ENCODE assay signal across 11 mouse cellular contexts in the genomic region with DNA sequence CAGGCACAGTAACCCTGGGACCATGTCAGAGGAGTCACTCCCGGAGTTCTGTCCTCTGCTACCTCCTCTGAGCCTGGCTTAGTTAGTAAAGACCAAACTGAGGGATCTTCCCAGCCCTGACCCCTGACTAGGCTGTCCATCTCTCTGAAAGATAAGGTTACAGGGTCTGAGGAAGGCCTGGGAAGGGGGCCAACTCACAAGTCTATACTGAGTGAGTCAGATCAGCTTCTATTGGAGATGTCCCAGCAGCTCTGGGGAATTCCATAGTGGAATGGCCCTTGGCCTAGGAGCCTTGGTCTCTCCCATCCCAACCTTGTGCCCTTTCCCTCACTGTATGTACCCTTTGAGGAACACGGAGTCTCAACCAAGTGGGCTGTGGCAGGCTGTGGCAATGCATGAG.
DNase-seq lines count a peak whose midpoint lies in the region; ATAC-seq and TF ChIP-seq lines count a peak whose summit lies in the region.
"Had no signal": no experiment of that assay in that cellular context is flagged by ENCODE, and none has a peak within 500 bp of the region (broad histone marks: within the 10 kb centered on the region; RNA-seq: fewer than 3 reads in every experiment).

No protein-coding gene starts in this region.

- no peak for TF ChIP-seq POLR2A in lung, adult 2 months (IDR thresholded peaks at IDR 0.05; ENCODE audit: borderline replicate concordance, extremely low read depth, low read depth, low read length)

- DNase-seq in gastrocnemius, adult 2 months: peak; percentile 40
- DNase-seq in gastrocnemius, postnatal 10 days: no peak
- DNase-seq in lung, embryonic 14.5 days: peak; percentile 25
- DNase-seq in lung, adult 2 months: no peak
- no peak for DNase-seq in embryonic facial prominence, embryonic 10.5 days (ENCODE audit: low spot score)
- no peak for DNase-seq in frontal cortex, postnatal 10 days (ENCODE audit: low spot score in 2 of 2)
- no peak for DNase-seq in stomach, postnatal 0 days (ENCODE audit: low spot score)

- H3K27me3 ChIP-seq in lung, embryonic 14.5 days (ENCODE audit: insufficient read depth, low read length): no peaks in the 10 kb centered on the region
- no peaks in the 10 kb centered on the region for H3K27me3 ChIP-seq in embryonic facial prominence, embryonic 10.5 days (replicated peaks; ENCODE audit: low read depth, poor library complexity, severe bottlenecking)
- H3K27me3 ChIP-seq in midbrain, embryonic 16.5 days (ENCODE audit: control insufficient read depth, insufficient read depth, low read depth, low read length): no peaks in the 10 kb centered on the region
- H3K27me3 ChIP-seq in stomach, postnatal 0 days (ENCODE audit: control insufficient read depth, insufficient read depth, low read length): no peaks in the 10 kb centered on the region
- H3K27me3 ChIP-seq: intestine, embryonic 15.5 days; liver, embryonic 12.5 days had no signal

- H3K4me1 ChIP-seq in lung, embryonic 14.5 days (ENCODE audit: insufficient read depth): peaks cover 5% of the 10 kb centered on the region; the same call in 1 of the 2 replicates
- 0 out of 2 replicates have a peak, but pooled peaks cover 2% of the 10 kb centered on the region for H3K4me1 ChIP-seq in lung, adult 2 months (ENCODE audit: control insufficient read depth, insufficient read depth, low read length)
- H3K4me1 ChIP-seq in embryonic facial prominence, embryonic 10.5 days: peaks cover 20% of the 10 kb centered on the region
- peaks cover 25% of the 10 kb centered on the region for H3K4me1 ChIP-seq in midbrain, embryonic 16.5 days (ENCODE audit: control insufficient read depth, insufficient read depth, low read length)
- no peaks in the 10 kb centered on the region for H3K4me1 ChIP-seq in stomach, postnatal 0 days (replicated peaks; ENCODE audit: control insufficient read depth, insufficient read depth)
- H3K4me1 ChIP-seq: liver, embryonic 12.5 days; megakaryocyte, embryonic 14.5 days had no signal

- no peak overlapping the region for H3K9ac ChIP-seq in lung, embryonic 14.5 days
- H3K9ac ChIP-seq in midbrain, embryonic 16.5 days (ENCODE audit: low read depth, low read length): no peak overlapping the region
- H3K9ac ChIP-seq in stomach, postnatal 0 days (ENCODE audit: low read length): no peak overlapping the region
- H3K9ac ChIP-seq: intestine, embryonic 15.5 days; liver, embryonic 12.5 days had no signal

- no peak overlapping the region for H3K4me3 ChIP-seq in gastrocnemius, adult 2 months
- no peak overlapping the region for H3K4me3 ChIP-seq in lung, embryonic 14.5 days (ENCODE audit: low read depth, low read length)
- no peak overlapping the region for H3K4me3 ChIP-seq in lung, adult 2 months (replicated peaks; ENCODE audit: extremely low read depth, low read depth, low read length)
- no peak overlapping the region for H3K4me3 ChIP-seq in embryonic facial prominence, embryonic 10.5 days
- H3K4me3 ChIP-seq in midbrain, embryonic 16.5 days (ENCODE audit: low read depth, low read length): no peak overlapping the region
- no peak overlapping the region for H3K4me3 ChIP-seq in stomach, postnatal 0 days (ENCODE audit: low read depth, low read length)
- H3K4me3 ChIP-seq: intestine, embryonic 15.5 days; liver, embryonic 12.5 days; megakaryocyte, embryonic 14.5 days had no signal

- peaks cover under 1% of the 10 kb centered on the region; the same call in 1 of the 2 replicates for H3K9me3 ChIP-seq in lung, embryonic 14.5 days (ENCODE audit: low read depth, low read length)
- no peaks in the 10 kb centered on the region for H3K9me3 ChIP-seq in embryonic facial prominence, embryonic 10.5 days
- H3K9me3 ChIP-seq in midbrain, embryonic 16.5 days (replicated peaks; ENCODE audit: control insufficient read depth, low read length, poor library complexity, severe bottlenecking): no peaks in the 10 kb centered on the region
- H3K9me3 ChIP-seq in stomach, postnatal 0 days (ENCODE audit: control insufficient read depth, low read length): no peaks in the 10 kb centered on the region
- H3K9me3 ChIP-seq: intestine, embryonic 15.5 days; liver, embryonic 12.5 days had no signal

- TF ChIP-seq EP300 in stomach, postnatal 0 days (optimal IDR thresholded peaks at IDR 0.05): no peak

- intact Hi-C loops in gastrocnemius, adult 2 months (cut with DNase I): no loop called here

- TF ChIP-seq CTCF in gastrocnemius, adult 2 months (IDR thresholded peaks at IDR 0.05): no peak
- no peak for TF ChIP-seq CTCF in lung, embryonic 14.5 days (IDR thresholded peaks at IDR 0.05; ENCODE audit: low read depth)
- TF ChIP-seq CTCF in lung, adult 2 months (IDR thresholded peaks at IDR 0.05; ENCODE audit: insufficient read depth, low read length): no peak
- TF ChIP-seq CTCF in stomach, postnatal 0 days (IDR thresholded peaks at IDR 0.05; ENCODE audit: low read depth): no peak

- 66% methylated on average over 2 of the region's 2 CpGs for WGBS in lung, embryonic 14.5 days
- WGBS in lung, adult 2 months: 64% methylated on average over 2 of the region's 2 CpGs
- WGBS in embryonic facial prominence, embryonic 10.5 days: 84% methylated on average over 2 of the region's 2 CpGs
- whole genome bisulfite sequencing in midbrain, embryonic 16.5 days: 87% methylated on average over 2 of the region's 2 CpGs
- 76% methylated on average over 2 of the region's 2 CpGs for WGBS in stomach, postnatal 0 days

- ATAC-seq in lung, embryonic 14.5 days (ENCODE audit: insufficient read depth): no peak
- no peak for ATAC-seq in midbrain, embryonic 16.5 days
- no peak for ATAC-seq in stomach, postnatal 0 days (ENCODE audit: low FRiP score, low TSS enrichment)
- ATAC-seq: intestine, embryonic 15.5 days; liver, embryonic 12.5 days had no signal

- no peak overlapping the region for H3K4me2 ChIP-seq in lung, embryonic 14.5 days
- H3K4me2 ChIP-seq in midbrain, embryonic 16.5 days (ENCODE audit: low read length): no peak overlapping the region
- H3K4me2 ChIP-seq in stomach, postnatal 0 days (replicated peaks; ENCODE audit: low read depth): no peak overlapping the region
- H3K4me2 ChIP-seq: intestine, embryonic 15.5 days; liver, embryonic 12.5 days had no signal

- peak overlapping the region; percentile 46 for H3K27ac ChIP-seq in gastrocnemius, adult 2 months
- H3K27ac ChIP-seq in lung, embryonic 14.5 days (ENCODE audit: low read depth): no peak overlapping the region
- H3K27ac ChIP-seq in embryonic facial prominence, embryonic 10.5 days (replicated peaks): peak overlapping the region; percentile 53; the same call in 1 of the 2 replicates
- peak overlapping the region; percentile 73 for H3K27ac ChIP-seq in midbrain, embryonic 16.5 days (ENCODE audit: low read length)
- H3K27ac ChIP-seq in stomach, postnatal 0 days (replicated peaks): no peak overlapping the region
- H3K27ac ChIP-seq: intestine, embryonic 15.5 days; liver, embryonic 12.5 days had no signal

- H3K36me3 ChIP-seq in lung, embryonic 14.5 days (ENCODE audit: insufficient read depth): no peaks in the 10 kb centered on the region
- H3K36me3 ChIP-seq in embryonic facial prominence, embryonic 10.5 days (replicated peaks): no peaks in the 10 kb centered on the region
- no peaks in the 10 kb centered on the region for H3K36me3 ChIP-seq in midbrain, embryonic 16.5 days (ENCODE audit: control insufficient read depth, insufficient read depth, low read length)
- H3K36me3 ChIP-seq in stomach, postnatal 0 days (ENCODE audit: control insufficient read depth, insufficient read depth, low read length): no peaks in the 10 kb centered on the region
- H3K36me3 ChIP-seq: intestine, embryonic 15.5 days; liver, embryonic 12.5 days had no signal

Comparison
In these comparisons a context has a peak if more than half of its experiments do, and no peak if none do; other contexts are left out.
1. DNase-seq: peak in gastrocnemius, adult 2 months (single experiment) and lung, embryonic 14.5 days (single experiment); none in gastrocnemius, postnatal 10 days (single experiment), lung, adult 2 months (single experiment), embryonic facial prominence, embryonic 10.5 days (single experiment), frontal cortex, postnatal 10 days (0 of 2) and stomach, postnatal 0 days (single experiment).
2. H3K27ac ChIP-seq: peak in gastrocnemius, adult 2 months (single experiment), embryonic facial prominence, embryonic 10.5 days (single experiment) and midbrain, embryonic 16.5 days (single experiment); none in lung, embryonic 14.5 days (single experiment) and stomach, postnatal 0 days (single experiment).